Mouse (Mus musculus) 3T3-L1 (cell line): Measurements from ENCODE around the gene Zfp768.
"Not testable (repeated sequence)": the region's sequence is repeated elsewhere in the genome, so short reads cannot be mapped to it uniquely, and the experiment has no call there.

Experiments
- DNase-seq: peaks from one replicate; pipeline ENCODE4 v3.0.0-alpha.2; 2015; ENCODE audit warnings: low read depth, low spot score

The Zfp768 gene

DNA sequence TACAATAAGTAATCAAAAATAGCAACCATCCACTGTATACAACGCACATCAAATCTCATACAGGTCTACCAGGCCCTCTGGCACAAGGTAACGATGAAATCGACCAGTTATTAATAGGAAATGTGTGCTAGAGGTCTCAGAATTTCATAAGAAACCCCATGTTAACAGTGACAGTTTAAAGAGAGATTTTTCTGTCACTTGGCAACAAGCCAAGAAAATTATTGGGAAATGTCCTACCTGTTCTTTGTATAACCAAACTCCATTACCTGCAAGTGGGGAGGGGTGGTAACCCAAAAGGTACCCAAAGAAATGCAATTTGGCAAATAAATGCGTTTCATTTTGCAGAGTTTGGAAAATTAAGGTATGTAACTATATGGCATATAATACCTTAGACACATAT is 13.1 kb upstream of the Zfp768 start:
- no peak for DNase-seq

DNA sequence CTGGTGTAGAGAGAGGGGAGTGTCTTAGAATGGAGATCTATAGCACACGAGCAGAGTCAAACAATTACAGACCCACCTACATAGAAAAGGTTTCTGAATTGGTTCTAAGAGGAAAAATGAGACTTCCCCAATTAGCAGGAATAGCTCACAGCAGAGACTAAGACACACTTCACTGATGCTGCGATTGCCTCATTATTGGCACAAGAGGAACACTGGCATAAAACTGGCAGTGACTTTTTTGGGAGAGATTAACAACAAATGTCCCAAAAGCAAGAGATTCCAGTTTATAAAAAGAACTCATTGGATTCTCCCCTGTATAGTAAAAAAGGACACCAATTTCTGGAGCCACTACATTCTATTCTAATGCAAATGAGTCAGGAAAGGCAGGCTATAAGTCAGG is 12.5 kb upstream of the Zfp768 start:
- DNase-seq, result no peak

DNA sequence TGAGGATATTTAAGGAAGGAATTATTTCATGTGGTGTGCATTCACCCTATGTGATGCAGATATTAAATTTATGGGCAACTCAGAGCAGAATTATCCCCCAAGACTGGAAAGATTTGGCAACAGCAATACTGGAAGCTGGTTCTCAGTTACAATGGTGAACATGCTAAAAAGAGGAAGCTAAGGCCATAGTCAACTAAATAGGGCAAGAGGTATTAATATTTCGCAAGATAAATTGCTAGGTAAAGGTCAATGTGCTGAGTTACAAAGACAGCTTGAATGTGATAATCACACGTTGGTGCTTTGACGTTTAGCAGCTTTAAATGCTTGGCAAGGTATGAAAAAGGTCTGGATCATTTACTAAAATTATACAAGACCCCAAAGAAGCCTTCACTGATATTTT is 10.4 kb upstream of the Zfp768 start:
- DNase-seq, result no peak

DNA sequence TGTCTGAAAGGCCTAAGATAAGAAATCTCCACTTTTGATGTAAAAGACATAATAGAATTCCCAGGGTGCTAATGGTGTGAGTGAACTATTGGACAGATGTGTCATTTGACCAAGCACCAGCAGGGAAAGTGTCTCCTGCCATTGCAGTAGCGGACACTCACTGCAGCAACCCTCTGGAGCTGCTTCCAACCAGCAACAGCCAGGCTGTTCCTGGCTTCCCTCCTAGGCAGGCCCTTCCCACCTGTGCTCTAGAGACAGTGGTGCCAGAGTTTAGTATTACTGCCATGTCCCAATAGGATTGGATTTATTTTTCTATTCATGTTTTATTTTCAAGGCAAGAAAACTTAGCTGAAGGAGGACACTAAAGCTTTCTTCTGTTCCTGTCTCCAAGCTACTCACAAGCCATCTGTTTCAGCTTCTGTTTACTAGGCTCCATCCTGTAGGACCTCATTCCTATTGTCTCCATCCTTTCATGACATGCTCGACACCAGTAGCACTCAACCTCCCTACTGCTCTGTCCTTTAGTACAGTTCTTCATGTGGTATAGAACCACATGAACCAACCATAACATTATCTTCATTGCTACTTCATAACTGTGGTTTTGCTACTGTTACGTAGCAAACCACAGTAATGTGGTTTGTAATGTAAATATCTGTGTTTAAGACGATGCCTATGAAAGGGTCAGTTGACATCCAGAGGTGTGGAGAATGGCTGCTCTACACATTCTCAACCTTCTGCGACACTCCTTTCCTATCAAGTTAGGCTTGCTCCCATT is 6.0 kb upstream of the Zfp768 start:
- no peak for DNase-seq

DNA sequence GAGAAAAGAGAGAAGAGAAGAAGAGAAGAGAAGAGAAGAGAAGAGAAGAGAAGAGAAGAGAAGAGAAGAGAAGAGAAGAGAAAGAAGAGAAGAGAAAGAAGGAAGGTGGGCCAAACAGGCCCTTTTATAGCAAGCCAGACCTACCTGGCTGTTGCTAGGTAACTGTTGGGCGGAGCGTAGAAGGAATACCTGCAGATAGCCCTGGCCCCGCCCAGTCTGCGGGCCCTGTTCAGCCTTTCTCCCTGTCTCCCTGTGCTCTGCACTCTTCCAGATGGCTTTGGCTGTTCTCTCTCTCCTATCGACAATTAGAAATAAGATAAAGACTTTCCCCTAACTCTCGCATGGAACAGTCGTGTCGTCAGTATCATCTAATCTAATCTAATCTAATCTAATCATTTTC is 1.3 kb upstream of the Zfp768 start:
- no peak for DNase-seq

DNA sequence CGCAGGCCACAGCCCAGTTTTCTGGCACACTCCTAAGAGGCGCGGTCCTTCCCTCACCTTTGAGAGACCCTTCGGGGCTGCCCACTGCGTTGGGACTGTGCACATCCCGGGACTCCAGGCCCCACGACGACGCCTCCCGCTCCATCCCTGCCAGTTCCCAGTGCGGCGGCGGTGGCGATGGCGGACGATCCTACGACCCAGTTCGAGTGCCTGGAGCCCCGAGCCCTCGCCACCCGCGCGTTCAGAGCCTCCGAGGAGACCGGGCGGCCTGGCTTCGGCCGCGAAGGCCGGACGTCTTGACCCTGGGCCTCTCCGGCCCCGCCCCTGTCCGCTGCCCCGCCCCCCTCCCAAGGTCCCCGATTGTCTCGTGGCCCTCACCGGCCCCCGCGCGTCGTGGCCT is 297 bp downstream of the Zfp768 start:
- peak; percentile 52 for DNase-seq

DNA sequence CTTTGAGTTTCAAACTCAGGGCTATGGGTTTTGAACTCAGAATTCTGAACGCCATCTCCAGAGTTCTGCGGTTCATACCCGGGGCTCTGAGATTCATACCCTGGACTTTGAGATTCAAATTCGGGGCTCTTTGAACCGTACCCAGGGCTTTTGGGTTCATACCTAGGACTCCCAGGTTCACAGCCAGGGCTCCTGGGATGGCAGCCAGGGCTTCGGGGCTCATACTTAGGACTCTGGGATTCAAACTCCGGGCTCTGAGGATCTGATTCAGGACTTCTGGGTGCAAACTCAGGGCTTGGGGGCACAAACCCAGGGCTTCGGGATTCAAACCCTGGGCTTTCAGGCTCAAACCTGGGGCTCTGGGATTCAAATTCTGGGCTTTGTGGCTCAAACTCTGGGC is 1.0 kb downstream of the Zfp768 start:
- no peak for DNase-seq

DNA sequence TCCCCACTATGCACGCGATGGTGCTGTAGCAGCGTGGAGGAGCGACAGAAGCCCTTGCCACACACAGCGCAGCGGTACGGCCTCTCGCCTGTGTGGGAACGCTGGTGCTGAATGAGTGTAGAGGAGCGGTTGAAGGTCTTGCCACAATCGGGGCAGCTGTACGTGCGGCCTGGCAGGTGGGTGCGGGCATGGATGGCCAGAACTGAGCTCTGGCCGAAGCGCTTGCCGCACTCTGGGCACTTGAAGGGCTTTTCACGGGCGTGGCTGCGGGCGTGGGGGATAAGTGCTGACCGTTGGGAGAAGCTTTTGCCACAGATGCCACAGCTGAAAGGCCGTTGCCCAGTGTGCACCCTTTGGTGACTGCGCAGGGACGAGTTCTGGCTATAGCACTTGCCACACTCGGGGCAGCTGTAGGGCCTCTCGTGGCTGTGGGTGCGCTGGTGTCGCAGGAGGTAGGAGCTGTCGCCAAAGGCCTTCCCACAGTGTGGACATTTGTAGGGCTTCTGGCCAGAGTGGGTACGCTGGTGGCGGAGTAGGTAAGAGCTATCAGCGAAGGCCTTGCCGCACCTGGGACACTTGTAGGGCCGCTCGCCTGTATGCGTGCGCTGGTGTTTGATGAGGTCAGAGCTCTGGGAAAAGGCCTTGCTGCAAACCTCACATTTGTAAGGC is 1.9 kb downstream of the Zfp768 start:
- DNase-seq, result no peak

DNA sequence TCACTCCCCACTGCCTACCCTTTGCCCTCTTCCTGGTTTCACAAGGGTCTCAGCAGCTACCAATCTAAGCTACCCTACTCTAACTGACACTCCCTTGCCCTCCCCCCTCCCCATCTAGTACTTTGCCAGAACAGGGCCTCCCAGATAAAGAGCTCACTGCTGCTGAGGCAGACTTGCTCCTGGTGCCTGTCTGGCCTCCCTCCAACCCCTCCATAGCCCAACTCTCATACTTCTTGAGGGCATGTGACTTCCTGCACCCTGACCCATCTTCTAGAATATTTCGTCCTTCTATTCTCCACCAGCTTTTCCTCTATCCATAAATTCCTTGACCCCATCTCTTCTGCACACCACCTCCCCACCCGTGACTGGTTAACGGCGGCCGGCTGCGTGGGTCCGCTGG is 2.5 kb downstream of the Zfp768 start:
- DNase-seq, result no peak

DNA sequence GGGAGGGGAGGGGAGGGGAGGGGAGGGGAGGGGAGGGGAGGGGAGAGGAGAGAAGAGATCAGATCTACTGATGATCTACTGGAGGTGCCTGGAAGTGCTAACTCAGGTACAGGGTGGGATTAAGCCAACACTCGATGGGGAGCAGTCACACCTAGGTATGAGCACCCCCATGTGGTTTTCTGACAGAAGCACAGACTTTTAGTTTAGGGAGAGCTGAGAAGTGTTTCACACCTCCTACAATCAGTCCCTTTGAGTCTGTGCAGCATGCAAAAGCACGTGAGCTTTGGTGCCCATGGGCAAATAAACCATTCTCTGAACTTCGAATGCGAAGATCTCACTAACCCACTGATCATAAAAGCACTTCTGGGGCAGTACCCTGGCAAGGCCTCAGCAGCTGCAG is 3.1 kb downstream of the Zfp768 start:
- peak; percentile 32 for DNase-seq

DNA sequence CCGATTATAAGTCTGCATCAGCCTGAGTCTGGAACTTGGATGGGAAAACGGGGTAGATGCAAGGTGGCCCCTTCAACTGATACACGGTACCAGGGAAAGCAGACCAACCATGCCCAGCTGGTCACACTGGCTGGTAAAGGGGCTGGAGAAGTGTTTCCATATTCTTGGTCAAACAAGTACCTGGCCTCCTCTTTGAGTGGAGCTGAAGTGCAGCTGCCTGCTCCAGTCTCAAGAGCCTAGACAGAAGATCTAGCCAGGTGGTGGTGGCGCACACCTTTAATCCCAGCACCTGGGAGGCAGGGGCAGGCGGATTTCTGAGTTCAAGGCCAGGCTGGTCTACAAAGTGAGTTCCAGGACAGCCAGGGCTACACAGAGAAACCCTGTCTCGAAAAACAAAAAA is 3.5 kb downstream of the Zfp768 start:
- not testable (repeated sequence) for DNase-seq

DNA sequence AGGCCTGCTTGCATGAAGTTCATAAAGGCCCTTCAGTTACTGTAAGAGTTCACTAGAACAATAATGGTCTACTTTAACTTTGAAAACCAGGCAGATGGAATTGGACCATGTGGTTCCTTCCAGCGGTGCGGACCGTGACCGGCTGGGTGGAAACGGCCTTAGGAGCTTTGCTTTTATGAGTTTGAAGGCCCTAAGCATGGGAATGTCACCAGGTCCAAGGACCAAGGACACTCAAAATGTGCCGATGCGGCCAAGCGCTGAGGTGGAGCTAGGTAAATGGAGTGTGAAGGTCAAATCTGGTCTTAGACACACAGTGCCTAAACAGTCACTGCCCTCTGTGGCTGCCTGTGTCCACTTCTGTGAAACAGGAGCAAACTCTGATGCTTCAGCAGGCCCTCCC is 4.0 kb downstream of the Zfp768 start:
- DNase-seq, result no peak

DNA sequence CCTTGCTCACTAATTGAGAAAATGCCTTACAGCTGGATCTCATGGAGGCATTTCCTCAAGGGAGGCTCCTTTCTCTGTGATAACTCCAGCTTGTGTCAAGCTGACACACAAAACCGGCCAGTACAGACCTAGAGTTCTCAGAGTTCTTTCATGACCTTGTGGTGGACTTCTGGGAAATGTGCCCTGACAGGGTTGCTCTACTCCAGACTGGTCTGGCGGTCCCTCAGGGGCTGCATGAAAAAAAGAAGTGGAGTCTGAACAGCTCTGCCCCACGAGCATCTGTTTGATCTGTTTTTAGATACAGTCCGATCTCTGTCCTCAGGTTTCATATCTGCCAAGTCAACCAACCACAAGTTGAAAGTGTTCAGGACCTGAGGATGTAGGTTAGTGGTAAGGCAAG is 7.8 kb downstream of the Zfp768 start:
- no peak for DNase-seq

DNA sequence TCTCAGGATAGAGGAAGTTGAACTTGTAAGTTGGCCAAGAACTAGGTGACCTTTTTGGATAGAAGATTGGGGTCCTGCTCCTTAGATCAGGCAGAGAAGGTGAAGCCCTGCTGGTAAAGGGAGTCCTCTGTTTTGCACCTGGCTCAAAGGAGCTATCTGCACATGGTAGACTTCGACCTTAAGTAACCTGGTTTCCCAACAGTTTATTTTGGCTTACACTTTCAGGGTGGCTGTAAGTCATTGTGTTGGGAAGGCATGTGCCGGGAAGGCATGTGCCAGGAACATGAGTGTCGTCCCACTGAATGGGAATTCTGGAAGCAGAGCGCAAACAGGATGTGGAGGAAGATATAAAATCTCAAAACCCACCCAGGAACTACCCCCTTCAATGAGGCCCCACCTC is 9.8 kb downstream of the Zfp768 start:
- DNase-seq, result no peak

DNA sequence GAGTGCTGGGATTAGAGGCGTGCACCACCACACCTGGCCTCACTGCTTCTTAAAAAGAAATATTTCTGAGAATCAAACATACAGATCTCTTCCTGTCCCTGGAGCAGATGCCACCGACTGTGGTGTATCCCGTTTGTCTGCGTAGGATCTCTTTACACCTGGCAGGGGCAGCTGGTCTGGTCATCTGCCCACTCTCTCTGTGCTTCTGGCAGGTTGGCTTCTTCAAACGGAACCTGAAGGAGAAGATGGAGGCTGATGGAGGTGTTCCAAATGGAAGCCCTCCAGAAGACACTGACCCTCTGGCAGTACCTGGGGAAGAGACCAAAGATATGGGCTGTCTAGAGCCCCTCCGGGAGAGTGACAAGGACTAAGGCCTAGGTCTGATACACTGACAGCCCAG is 12.1 kb downstream of the Zfp768 start:
- no peak for DNase-seq

DNA sequence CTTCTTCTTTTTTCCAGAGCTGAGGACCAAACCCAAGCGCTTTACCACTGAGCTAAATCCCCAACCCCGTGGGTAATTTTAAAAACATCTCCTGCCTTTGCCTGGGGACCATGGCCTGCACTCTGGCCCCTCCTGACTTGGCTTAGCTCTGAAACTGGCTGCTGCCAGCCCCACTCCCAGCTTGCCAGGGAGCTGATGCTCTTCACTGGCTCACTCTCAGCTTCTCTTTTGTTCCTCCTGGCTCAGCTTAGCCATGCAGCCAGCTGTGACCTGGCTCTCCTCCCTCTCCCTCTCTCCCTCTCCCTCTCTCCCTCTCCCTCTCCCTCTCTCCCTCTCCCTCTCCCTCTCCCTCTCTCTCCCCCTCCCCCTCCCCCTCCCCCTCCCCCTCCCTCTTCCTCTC is 18.7 kb downstream of the Zfp768 start:
- DNase-seq, result peak; percentile 51

DNA sequence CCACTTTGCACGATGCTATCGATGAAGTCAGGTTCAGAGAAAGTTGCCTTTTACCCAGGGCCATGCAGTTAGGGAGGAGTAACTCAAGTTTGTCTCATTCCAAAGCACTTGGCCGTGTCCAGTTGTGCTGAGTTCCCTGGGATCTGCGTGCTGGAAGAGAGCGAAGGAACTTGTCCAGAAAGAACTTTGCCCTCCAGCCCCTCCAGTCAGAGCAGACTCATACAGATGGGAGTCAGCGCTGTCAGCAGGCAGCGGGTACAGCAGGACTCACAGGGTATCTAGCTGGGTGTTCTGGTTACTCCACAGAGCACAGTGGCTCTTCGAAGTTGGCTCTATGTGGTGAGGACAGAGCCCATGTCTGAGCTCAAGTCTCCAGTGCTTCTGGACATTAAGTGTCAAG is 19.8 kb downstream of the Zfp768 start:
- DNase-seq, result no peak

DNA sequence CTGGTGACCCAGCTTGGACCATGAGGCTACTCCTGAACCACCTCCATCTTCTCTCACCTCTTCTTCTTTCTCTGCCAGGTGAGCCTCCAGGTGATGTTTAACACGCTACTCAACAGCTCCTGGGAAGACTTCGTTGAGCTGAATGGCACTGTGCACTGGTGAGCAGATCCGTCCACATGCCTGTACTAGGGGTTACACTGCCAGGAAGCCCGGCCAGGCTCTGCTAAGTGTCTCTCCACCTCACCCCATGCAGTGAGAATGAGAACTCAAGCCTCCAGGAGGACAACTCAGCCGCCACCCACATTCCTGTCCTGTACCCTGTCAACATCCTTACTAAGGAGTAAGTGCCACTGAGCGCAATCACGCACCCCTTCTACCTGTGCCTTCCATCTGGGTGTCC is 20.4 kb downstream of the Zfp768 start:
- no peak for DNase-seq

DNA sequence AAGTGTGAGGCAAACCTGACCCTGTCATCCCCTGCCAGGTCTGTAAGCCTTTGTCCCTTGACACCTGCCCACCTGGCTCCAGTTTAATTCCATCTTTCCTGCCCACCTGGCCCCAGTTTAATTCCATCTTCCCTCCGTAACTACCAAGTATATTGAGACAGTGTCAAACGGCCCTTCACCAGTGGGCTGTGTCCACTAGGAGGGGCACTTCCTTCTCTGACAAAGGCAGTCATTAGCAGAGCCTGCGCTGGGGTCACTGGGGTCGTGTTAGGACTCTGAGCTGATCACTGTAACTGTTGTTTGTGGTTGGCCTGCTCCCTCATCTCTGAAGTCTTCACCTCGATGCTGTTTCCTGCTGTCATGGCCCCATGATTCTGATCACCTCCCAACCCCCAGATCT is 23.3 kb downstream of the Zfp768 start:
- no peak for DNase-seq

DNA sequence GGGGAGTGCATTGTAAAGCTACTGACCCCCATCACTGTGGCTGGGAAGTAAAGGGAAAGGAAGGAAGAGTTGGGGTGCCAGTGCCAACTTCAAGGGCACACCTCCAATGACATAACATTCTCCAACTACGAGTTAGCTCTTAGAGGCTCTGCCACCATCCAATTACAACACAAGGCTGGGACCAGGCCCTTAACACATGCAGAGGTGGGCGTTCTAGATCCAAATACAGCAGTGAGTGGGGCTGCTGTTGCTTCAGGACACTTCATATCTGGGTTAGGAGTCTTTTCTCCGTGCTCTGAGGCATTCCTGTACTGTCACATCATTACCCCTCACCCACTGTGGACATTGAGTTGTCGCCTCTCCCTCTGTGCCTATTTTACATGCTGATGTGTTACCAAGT is 24.3 kb downstream of the Zfp768 start:
- DNase-seq, result no peak

DNA sequence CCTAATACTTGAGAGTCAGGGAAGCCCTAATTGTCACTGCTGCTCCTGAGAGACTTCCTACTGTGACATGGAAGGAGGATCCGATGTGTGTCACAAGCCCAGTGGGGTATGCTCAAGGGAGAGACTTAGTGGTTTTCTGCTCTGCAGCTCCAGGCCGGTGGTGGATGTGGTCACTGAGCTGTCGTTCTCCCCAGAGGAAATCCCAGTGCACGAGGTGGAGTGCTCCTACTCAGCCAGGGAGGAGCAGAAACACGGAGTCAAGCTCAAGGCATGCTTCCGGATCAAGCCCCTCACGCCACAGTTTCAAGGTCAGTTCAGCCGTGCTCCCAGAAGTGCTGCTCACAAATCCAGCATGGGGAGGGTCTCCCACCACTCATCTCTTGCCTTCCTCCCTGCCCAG is 31.5 kb downstream of the Zfp768 start:
- no peak for DNase-seq

DNA sequence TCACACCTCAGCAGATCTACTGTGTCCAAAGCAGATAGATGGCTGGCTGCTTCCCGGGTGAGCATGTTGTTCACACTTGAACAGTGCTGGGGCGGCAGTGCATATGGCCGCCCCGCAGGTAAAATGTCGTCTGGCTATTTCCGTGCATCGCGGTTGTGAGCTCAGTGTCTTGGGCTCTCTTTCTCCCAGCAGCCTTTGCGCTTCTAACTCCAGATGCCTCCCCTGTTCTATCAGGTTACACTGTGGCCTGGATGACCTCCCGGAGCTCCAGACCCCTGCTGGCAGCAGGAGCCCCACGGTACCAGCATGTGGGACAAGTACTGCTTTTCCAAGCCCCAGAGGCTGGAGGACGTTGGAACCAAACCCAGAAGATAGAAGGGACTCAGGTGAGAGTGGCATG is 35.4 kb downstream of the Zfp768 start:
- no peak for DNase-seq

DNA sequence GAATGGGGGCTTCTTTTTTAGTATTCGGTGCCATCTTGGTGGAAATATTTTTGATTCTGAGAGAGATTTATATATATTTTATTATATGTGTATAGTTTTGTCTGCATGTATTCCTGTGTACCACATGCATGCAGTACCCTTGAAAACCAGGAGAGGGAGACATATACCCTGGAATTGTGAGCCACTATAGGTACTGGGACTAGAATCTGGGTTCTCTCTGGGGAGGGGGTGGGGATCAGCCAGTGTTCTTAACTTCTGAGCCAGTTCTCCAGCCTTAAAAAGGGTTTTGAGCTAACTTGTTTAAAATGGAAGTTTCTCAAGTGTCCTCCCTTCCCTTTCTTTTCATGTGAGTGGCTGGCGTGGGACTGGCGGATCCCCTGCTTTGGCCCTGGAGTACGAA is 36.5 kb downstream of the Zfp768 start:
- peak; percentile 85 for DNase-seq

DNA sequence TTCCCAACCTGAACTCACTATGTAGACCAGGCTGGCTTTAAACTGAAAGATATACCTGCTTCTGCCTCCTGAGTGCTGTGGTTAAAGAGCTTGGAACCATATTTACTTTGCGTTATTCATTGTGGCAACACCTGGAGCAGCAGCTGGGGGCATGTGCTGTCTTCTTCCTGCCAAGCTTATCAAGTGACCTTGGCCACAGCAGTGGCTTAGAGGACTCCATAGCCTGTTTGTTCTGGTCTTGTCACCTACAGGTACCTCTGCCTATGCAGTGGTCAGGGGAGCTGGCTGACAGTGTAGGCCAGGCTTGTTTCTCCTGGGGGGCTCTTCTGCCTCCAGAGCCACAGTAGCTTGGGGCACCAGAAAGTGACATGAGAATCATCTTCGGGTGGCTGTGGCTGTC is 37.0 kb downstream of the Zfp768 start:
- no peak for DNase-seq
